ENCODE assay signal across 8 mouse cellular contexts in genomic region chr14:20873307-20873706, GRCm38 (mm10). TPM values are rescaled to one million over a fixed set of nuclear protein-coding genes. Genes with fewer than 3 reads are reported as not detected.
DNase-seq lines count a peak whose midpoint lies in the region; ATAC-seq and TF ChIP-seq lines count a peak whose summit lies in the region.

No protein-coding gene starts in this region.

- H3K27ac ChIP-seq in forebrain, postnatal 0 days (ENCODE audit: low read depth, low read length) = no peak overlapping the region

- H3K27me3 ChIP-seq in forebrain, postnatal 0 days (ENCODE audit: insufficient read depth, low read length) = no peaks in the 10 kb centered on the region

- peak; percentile 97 for TF ChIP-seq CTCF in forebrain, postnatal 0 days (IDR thresholded peaks at IDR 0.05; ENCODE audit: low read depth)

- H3K36me3 ChIP-seq in forebrain, postnatal 0 days (ENCODE audit: insufficient read depth) = no peaks in the 10 kb centered on the region

- H3K4me1 ChIP-seq in forebrain, postnatal 0 days (ENCODE audit: insufficient read depth) = no peaks in the 10 kb centered on the region

- 1% methylated on average over 8 of the region's 8 CpGs for WGBS in forebrain, postnatal 0 days

- peak; percentile 70 for ATAC-seq in cerebellum, adult (ENCODE audit: insufficient number of reproducible peaks, low FRiP score, low TSS enrichment)
- ATAC-seq in forebrain, postnatal 0 days = peak; percentile 50; the same call in 1 of the 2 replicates

- intact Hi-C loops in heart, postnatal 36 days (cut with DNase I) = loop anchor here (1.0 to 2.0 kb wide), 3 partner anchors 70 to 119 kb away; no protein-coding TSS in a partner anchor

- DNase-seq in Muller cell, postnatal 12 days (ENCODE audit: inconsistent ontology term) = peak; percentile 84
- peak; percentile 91 for DNase-seq in forebrain, postnatal 0 days
- peak; percentile 90 to 91 for DNase-seq in heart, postnatal 36 days
- peak; percentile 69 to 95 for DNase-seq in layer of hippocampus, postnatal 25 days (ENCODE audit: extremely low spot score in 1 of 2, low spot score in 1 of 2)
- DNase-seq in lung, postnatal 25 days (ENCODE audit: low spot score) = peak; percentile 85
- DNase-seq in right cerebral cortex, postnatal 25 days = peak; percentile 78
- peak; percentile 82 for DNase-seq in urinary bladder, postnatal 25 days (ENCODE audit: low spot score)

- H3K9me3 ChIP-seq in forebrain, postnatal 0 days (ENCODE audit: low read length) = no peaks in the 10 kb centered on the region

- no peak overlapping the region for H3K9ac ChIP-seq in forebrain, postnatal 0 days

- no peak overlapping the region for H3K4me3 ChIP-seq in forebrain, postnatal 0 days (ENCODE audit: low read depth, low read length)

- no peak overlapping the region for H3K4me2 ChIP-seq in forebrain, postnatal 0 days (ENCODE audit: low read depth)

RNA-seq across cellular contexts. Expression of gene Plau, which starts 36.8 kb away (rescaled TPM):
- 0.62 and 1.1 TPM in 2 replicates for total RNA-seq in forebrain, postnatal 0 days (2014; rRNA removed)
- 0.23 and 0.44 TPM in 2 replicates for polyA plus RNA-seq in forebrain, postnatal 0 days (2015; fragmentation: Nextera tagmentation; extraction: Ambion mirVana)
- total RNA-seq in heart, postnatal 36 days (2021) = 1 to 10 TPM; 6.1 to 6.2 TPM
- total RNA-seq in layer of hippocampus, postnatal 25 days (2021) = 1 to 10 TPM; 3.5 to 4.0 TPM

RNA-seq across cellular contexts. Expression of gene Vcl, which starts 55.9 kb away (rescaled TPM):
- total RNA-seq in forebrain, postnatal 0 days (2014; rRNA removed) = 15.5 and 21.6 TPM in 2 replicates
- 4.4 and 6.6 TPM in 2 replicates for polyA plus RNA-seq in forebrain, postnatal 0 days (2015; fragmentation: Nextera tagmentation; extraction: Ambion mirVana)
- total RNA-seq in heart, postnatal 36 days (2021) = 100 to 1,000 TPM; 113 to 137 TPM
- 10 to 100 TPM; 30.9 to 31.1 TPM for total RNA-seq in layer of hippocampus, postnatal 25 days (2021)
